Mouse (Mus musculus) C2C12 (cell line): ENCODE data around the gene Trappc3. TPM values are rescaled to one million over a fixed set of nuclear protein-coding genes. Genes with fewer than 3 reads are reported as not detected.

Experiments
- H3K27me3 ChIP-seq: one replicate; pipeline ENCODE4 v1.6.1; 2011; ENCODE audit not compliant: control insufficient read depth, insufficient read depth, insufficient read length
- H3K36me3 ChIP-seq: one replicate; pipeline ENCODE4 v1.6.1; 2011; ENCODE audit not compliant: control insufficient read depth, insufficient read depth
- H3K4me3 ChIP-seq: one replicate; pipeline ENCODE4 v1.5.1; 2011; ENCODE audit warnings: mild to moderate bottlenecking, control low read depth; ENCODE audit not compliant: poor library complexity, insufficient read depth, severe bottlenecking
- H3K79me2 ChIP-seq: one replicate; pipeline ENCODE4 v1.6.1; 2011; ENCODE audit not compliant: control insufficient read depth, insufficient read depth
- H3K79me3 ChIP-seq: one replicate; pipeline ENCODE4 v1.6.1; 2011; ENCODE audit warnings: low read depth, control low read depth
- H3ac ChIP-seq: one replicate; pipeline ENCODE3; 2011; ENCODE audit warnings: low read depth; ENCODE audit not compliant: control insufficient read depth, insufficient read length
- CEBPB ChIP-seq: IDR thresholded peaks from one replicate; pipeline ENCODE4 v1.6.1; 2011; ENCODE audit warnings: low read depth, mild to moderate bottlenecking, control low read depth, moderate library complexity
- CTCF ChIP-seq: IDR thresholded peaks from one replicate; pipeline ENCODE4 v1.5.1; 2011; ENCODE audit not compliant: control insufficient read depth, insufficient read depth, insufficient read length
- FOSL1 ChIP-seq: IDR thresholded peaks from one replicate; pipeline ENCODE4 v1.8.0; 2011; ENCODE audit warnings: mild to moderate bottlenecking, low read length; ENCODE audit not compliant: poor library complexity, insufficient read depth, severe bottlenecking
- MAX ChIP-seq: IDR thresholded peaks from one replicate; pipeline ENCODE4 v1.6.1; 2011; ENCODE audit warnings: mild to moderate bottlenecking, control low read depth
- MYOD1 ChIP-seq: IDR thresholded peaks from one replicate; pipeline ENCODE4 v1.6.1; 2011; ENCODE audit warnings: low read depth; ENCODE audit not compliant: control insufficient read depth, insufficient read length
- MYOG ChIP-seq: IDR thresholded peaks from one replicate; pipeline ENCODE4 v1.6.1; 2011; ENCODE audit not compliant: control insufficient read depth, insufficient read length; ENCODE audit errors: extremely low read depth
- USF1 ChIP-seq: IDR thresholded peaks from one replicate; pipeline ENCODE4 v1.6.1; 2011; ENCODE audit warnings: low read depth, mild to moderate bottlenecking, control low read depth, moderate library complexity
- polyA plus RNA-seq: library from polyadenylated mRNA; unstranded; fragments of >200 nt; fragmentation: generic; extraction: Trizol; gene quantifications from one replicate; pipeline ENCODE4 v1.2.1, GENCODE M21; 2012; ENCODE audit warnings: missing spikeins

The Trappc3 gene
- polyA plus RNA-seq, 1 experiment: 110 TPM

DNA sequence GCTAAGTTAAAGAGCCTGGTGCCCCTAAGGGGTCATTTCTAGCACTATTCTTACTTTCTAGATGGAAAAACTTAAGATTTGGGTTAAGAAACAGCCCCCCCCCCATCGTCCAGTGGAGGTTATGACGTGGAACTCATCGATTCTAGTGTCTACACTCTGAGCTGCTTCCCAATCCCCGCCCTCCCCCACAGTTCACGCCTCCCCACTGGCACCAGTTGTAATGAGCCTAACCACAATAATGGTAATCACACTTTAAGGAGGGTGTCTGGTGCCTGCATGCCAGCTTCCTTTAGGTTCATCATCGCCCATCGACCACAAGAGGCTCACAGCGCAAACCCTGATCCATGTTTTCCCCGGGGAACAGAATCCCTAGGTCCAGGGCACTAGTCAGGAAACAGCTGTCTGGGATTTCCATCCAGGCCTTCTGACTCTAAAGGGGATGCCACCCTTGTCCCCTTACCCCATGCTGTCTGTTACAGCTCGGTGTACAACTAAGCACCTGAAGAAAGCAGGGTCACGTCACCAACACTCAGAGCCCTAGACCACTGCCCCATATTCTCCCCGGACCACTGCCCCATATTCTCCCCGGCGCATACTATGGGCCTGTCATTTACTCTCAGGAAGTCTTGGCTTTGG lies 8.4 kb upstream of the Trappc3 start:
- Histone ChIP-seq H3K36me3 (peaks cover 22% of the 10 kb centered on the region), H3K4me3 (peak overlapping the region; percentile 97), H3K27me3 (no peaks in the 10 kb centered on the region), H3ac (peak overlapping the region; percentile 36), H3K79me3 (peaks cover 73% of the 10 kb centered on the region), H3K79me2 (peaks cover 86% of the 10 kb centered on the region)
- TF ChIP-seq USF1 (no peak), MYOD1 (peak; percentile 36), CEBPB (no peak), FOSL1 (no peak), MAX (no peak), MYOG (no peak), CTCF (no peak)

DNA sequence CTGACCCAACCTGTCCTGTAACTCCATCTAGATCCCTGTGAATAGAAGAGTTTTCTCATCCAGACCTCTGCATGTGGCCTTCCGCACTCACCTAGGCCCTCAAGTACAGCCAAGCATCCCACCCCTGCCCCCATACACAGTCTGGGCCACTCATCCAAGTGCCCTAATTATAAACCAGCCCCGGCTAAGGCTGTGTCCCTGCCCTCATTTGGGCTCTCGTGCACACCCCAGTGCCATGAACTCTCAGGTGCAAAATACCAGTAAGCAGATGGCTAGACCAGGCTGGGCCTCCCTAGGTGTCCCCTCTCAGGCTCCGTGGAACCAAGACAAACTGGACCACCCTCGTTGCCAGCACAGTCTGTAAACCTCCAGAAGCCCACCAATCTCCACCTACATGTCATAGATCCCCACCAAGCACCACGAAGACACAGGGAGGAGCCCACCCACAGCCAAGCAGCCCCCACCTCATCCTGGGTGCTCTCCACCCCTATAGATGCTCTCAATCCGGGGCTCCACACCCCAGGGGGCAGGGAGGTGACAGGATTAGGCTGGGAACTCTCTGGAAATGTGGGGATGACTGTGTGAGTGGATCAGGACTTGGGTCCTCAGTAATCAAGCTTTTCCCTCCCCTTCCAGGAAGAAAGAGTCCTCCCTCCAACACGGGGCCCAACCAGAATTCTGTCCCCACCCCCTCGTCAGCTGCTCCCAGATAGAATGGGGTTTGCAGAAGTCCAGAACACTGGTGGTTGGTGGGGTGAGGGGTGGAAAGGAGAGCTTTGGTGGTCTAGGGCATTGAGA lies 7.6 kb upstream of the Trappc3 start:
- TF ChIP-seq MAX: no peak
- TF ChIP-seq MYOD1: no peak
- no peak for TF ChIP-seq CTCF
- no peak for TF ChIP-seq USF1
- TF ChIP-seq FOSL1: no peak
- no peak for TF ChIP-seq MYOG
- no peak for TF ChIP-seq CEBPB

DNA sequence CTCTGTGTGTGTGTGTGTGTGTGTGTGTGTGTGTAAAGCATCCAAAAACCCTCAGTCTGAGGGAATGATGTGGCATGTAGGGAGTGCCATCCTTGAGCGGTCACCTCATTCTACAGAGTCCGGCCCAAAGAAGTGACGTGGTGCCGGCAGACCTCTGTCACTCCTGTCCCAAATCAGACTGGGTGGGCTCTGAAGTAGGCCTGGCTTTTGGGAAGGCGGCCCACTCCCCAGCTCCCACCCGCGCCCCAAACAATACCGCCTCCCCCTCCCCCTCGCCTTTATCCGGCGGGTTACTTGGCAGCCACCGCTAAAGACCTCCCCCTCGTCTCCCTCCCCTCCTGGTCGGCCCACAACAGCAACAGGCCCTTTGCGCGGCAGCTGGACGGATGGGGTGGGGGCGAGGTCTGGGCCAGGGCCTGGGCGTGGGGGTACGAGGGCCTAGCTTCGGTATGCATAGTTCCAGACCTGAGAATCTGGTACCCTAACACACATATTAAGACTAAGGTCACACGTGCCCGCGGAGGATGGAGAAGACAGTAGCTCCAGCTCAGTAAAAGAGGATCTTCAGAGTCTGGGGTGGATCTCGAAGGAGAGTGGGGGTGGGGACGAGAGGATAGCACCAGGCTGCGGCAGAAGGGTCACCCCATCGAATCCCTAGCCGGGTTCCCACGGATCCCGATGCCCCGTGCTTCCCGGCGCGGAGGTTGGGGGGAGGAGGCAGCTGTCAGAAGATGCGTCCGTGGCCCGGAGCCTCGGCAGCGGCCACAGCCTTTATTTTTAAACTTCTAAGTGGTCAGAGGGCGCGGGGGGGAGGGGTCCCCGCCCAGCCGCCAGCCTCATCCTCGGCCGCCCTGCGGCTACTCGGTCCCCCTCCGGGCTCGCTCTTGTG lies 6.8 kb upstream of the Trappc3 start:
- peaks cover 10% of the 10 kb centered on the region for H3K36me3 ChIP-seq
- H3K79me3 ChIP-seq: peaks cover 57% of the 10 kb centered on the region
- H3K4me3 ChIP-seq: peak overlapping the region; percentile 97
- H3K27me3 ChIP-seq: no peaks in the 10 kb centered on the region
- H3ac ChIP-seq: peak overlapping the region; percentile 86
- TF ChIP-seq MYOD1 (no peak), CEBPB (no peak), FOSL1 (no peak), MAX (no peak), CTCF (no peak), MYOG (no peak), USF1 (no peak)
- peaks cover 70% of the 10 kb centered on the region for H3K79me2 ChIP-seq

More for the DNA sequence above, 7.6 kb upstream of the Trappc3 start:
- peak overlapping the region; percentile 86 for H3ac ChIP-seq
- peaks cover 79% of the 10 kb centered on the region for H3K79me2 ChIP-seq
- H3K79me3 ChIP-seq: peaks cover 66% of the 10 kb centered on the region
- peaks cover 15% of the 10 kb centered on the region for H3K36me3 ChIP-seq
- H3K4me3 ChIP-seq: peak overlapping the region; percentile 97
- H3K27me3 ChIP-seq: no peaks in the 10 kb centered on the region

DNA sequence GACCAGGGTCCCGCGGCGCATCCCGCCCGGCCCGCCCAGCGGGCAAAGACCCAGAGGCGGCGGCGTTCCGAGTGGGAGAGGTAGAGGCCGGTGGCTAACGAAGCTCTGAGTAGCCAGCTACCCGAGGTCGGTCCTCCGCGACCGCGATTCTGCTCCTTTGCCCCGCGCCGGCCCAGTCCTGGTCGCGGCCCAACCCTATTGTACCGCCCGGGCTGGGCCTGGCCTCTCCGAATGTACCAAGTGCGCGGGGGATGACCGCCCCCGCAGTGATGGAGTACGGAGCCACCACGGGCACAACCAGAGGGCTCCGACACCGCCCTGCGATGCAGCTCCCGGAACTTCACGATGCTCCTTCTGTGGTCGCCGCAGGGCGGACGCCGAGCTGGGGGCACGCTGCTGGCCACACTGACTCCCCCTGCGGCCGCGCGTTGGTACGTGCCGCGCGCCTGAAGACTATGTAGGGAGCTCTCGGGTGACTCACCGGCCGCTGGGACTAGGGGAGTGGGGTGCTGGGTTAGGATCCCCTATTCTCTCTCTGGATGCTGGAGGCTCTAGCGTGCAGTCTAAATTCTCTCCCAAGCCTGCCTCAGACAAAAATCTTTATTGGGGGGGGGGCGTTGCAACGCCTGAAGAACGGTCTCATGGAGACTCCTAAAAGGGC lies 5.9 kb upstream of the Trappc3 start, which contains the start of gene Map7d1:
Gene Map7d1 (minus strand): TSS at position 213 of the 661 bp plus-strand sequence.
- Histone ChIP-seq H3K27me3 (no peaks in the 10 kb centered on the region), H3K36me3 (peaks cover 8% of the 10 kb centered on the region), H3K79me3 (peaks cover 49% of the 10 kb centered on the region), H3ac (peak within 1 kb of the TSS; percentile 86), H3K79me2 (peaks cover 61% of the 10 kb centered on the region), H3K4me3 (peak within 1 kb of the TSS; percentile 97)
- peak; percentile 24 for TF ChIP-seq MAX
- no peak for TF ChIP-seq USF1

DNA sequence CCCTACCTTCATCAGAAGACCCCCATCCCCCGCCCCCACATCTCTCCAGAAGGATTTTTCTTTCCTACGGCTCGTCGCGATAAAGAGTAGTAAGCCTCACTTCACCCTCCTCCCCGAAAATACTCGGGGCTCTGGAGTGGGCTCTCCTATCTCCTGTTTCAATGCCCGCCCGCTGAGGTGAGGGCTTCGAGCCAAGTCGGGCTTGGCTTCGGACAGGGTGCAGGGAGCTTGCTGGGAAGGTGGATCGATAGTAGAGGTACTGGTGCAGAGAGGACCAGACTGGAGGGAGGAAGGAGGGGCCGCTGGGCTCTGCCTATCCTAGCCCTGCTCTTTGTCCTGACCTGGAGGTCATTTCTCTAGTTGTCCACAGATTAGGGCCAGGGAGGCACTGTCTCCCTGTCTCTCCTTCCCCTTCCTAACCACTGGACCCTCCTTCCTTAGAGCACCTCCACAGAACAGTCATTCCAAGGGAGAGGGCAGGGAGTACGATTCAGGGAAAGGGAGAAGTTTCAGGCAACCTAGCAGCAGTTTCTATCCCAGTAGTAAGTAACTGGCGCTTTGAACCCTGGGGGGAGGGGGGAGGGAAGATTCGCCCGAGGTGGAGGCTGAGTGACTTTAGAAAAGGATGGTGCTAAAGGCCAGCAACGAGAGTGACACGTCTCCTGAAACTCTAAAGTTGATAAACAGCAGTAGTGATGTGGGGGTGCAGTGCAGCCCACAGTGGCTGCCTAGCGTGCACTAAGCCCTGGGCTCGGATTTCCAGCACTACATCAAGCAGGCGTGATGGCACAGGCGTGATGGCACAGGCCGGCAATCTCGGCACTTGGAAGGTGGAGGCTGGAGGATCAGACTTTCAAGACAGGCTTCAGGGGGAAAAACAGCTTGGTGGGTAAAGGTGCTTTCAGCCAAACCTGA lies 4.9 kb upstream of the Trappc3 start:
- peak overlapping the region; percentile 97 for H3K4me3 ChIP-seq
- no peaks in the 10 kb centered on the region for H3K36me3 ChIP-seq
- no peaks in the 10 kb centered on the region for H3K27me3 ChIP-seq
- H3ac ChIP-seq: peak overlapping the region; percentile 52
- TF ChIP-seq CEBPB (no peak), MYOD1 (no peak), MAX (no peak), CTCF (no peak), USF1 (no peak), FOSL1 (no peak), MYOG (no peak)
- peaks cover 52% of the 10 kb centered on the region for H3K79me2 ChIP-seq
- peaks cover 39% of the 10 kb centered on the region for H3K79me3 ChIP-seq
